Mouse (Mus musculus) adrenal gland, adult (tissue): ENCODE results near the gene Sapcd1.

Experiments
- DNase-seq, 2 experiments: peaks; one replicate each; pipeline ENCODE4 v3.0.0; 2022 to 2023; ENCODE audit warnings: low spot score in 1 of 2; ENCODE audit not compliant: inconsistent age in 2 of 2

The Sapcd1 gene

DNA sequence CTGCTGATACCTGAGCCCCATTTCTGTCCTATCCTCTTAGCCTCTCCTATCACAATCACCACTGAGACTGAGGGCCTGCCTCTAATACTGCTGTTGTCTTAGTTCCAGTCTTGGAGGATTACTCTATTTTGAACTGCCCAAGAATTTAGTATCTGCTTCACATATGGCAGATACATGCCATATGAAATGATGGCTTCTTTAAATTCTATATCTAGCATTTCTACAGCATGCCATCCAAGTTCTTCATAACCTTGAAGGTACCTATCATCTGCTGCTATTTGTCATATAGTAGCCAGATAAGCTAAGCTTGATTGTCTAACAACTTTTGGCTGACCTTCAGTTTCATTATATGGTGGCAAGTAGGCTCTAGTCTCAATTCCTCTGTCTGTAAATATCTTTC lies 33.1 kb downstream of the Sapcd1 start:
- no peak for DNase-seq

DNA sequence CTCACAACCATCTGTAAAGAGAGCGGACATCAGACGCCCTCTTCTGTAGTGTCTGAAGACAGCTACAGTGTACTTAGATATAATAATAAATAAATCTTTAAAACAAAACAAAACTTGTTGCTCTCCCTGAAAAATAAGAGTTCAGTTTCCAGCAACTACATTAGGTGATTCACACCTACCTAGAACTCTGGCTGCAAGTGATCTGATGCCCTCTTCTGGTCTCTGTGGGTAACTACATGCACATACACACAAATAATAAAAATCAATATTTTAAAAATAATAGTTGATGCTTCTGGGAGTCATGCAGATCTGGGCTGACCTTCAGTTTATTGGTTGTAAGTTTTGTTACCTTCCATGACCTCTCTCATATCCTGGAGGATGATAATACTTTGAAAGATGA lies 43.6 kb downstream of the Sapcd1 start:
- DNase-seq, result peak in 1 of 2 experiments; percentile 70

DNA sequence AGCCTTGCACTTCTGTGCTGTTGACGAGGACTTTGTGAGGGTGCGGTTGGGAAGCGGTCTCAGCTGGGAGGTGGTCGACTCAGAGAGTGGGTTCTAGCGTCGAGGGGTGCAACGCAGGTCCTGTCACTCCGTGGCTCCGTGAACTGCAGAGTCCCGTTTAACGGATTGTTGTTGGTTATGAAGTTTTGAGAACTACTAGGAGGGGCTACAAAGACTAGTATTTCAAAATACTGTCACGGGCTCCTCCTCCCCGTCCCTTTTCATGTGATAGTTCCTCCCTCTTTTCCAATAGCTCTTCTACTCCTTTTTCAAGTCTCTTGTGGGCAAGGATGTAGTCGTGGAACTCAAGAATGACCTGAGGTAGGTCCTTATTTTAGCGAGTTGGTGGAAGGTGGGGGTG lies 45.5 kb downstream of the Sapcd1 start:
- DNase-seq, result no peak

DNA sequence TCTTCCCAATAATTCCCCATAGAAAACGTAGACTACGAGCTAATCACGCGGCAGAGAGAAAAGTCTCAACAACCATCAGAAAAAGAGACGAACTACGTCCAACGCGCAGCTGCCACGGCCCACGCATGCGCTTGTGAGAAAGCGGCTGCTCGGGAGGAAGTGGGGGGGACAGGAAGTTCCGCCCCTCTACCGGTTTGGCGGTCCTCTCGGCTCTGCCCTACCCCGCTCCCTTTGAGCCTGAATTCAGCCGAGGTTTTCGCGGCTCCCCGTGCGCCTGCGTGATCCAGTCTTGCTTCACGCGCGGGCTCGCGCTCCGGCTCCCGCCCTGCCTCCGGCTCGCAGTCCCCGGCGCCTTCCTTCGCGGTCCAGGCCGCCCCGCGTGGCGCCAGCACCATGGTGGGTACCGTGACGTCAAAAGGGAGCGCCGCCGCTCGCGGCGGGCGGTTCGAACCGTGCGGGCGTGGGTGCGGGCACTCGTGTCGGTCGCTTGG lies 46.1 kb downstream of the Sapcd1 start, which contains the start of gene Lsm2:
Lsm2 (plus strand) TSS at position 173 of the 491 bp plus-strand sequence.
- peak; percentile 95 to 98 for DNase-seq

DNA sequence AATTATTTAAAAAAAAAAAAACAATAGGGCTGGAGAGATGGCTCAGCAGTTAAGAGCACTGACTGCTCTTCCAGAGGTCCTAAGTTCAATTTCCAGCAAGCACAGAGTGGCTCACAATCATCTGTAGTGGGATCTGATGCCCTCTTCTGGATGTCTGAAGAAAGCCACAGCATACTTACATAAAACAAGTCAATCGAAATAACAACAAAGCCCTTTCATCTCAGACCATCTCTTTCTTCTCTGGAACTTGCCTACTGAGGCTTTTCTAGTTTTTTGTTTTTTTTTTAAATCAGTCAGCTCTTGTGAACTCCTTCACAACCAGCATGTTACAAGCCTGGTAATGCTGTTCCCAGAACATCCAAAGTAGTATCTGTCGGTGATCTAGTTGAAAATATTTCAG lies 47.2 kb downstream of the Sapcd1 start:
- peak in 1 of 2 experiments; percentile 80 for DNase-seq

DNA sequence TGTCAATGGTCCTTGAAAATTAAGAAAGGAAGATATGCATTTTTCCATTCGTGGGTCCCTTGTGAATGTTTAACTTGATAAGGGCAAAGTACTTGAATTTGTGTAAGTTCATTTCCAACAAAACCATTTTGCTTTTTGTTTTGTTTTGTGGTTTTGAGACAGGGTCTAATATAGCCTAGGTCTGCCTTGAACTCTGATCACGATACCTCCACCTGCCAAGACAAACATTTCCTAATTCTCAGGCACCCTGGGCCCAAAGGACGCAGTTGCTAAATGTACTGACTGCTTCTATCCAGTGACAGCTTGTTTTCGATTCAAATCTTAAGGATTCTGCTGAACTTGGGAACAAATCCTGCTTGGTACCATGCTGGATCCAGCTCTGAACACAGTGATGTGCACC lies 48.2 kb downstream of the Sapcd1 start:
- peak in 1 of 2 experiments; percentile 49 for DNase-seq

DNA sequence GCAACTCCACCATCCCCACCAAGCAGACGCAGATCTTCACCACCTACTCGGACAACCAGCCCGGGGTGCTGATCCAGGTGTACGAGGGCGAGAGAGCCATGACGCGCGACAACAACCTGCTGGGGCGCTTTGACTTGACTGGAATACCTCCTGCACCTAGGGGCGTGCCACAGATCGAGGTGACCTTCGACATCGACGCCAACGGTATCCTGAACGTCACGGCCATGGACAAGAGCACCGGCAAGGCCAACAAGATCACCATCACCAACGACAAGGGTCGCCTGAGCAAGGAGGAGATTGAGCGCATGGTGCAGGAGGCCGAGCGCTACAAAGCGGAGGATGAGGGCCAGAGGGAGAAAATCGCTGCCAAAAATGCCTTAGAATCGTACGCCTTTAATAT lies 49.6 kb downstream of the Sapcd1 start:
- no peak for DNase-seq

DNA sequence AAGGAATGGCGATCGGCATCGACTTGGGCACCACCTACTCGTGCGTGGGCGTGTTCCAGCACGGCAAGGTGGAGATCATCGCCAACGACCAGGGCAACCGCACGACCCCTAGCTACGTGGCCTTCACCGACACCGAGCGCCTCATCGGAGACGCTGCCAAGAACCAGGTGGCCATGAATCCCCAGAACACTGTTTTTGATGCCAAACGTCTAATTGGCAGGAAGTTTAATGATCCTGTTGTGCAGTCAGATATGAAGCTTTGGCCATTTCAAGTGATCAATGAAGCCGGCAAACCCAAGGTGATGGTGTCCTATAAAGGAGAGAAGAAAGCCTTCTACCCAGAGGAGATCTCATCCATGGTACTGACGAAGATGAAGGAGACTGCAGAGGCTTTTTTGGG lies 50.8 kb downstream of the Sapcd1 start:
- peak in 1 of 2 experiments; percentile 41 for DNase-seq
